Mouse (Mus musculus) cerebral cortex, adult 2 months (tissue): ENCODE results near the gene Wbp11.

Experiments
- WGBS: fragments of 180-500 bp; shearing (Covaris S2); methylation state at CpG from one replicate; pipeline ENCODE4 v1.1.7; 2018; 5-methylcytosine and 5-hydroxymethylcytosine counted together

Gene Wbp11

DNA sequence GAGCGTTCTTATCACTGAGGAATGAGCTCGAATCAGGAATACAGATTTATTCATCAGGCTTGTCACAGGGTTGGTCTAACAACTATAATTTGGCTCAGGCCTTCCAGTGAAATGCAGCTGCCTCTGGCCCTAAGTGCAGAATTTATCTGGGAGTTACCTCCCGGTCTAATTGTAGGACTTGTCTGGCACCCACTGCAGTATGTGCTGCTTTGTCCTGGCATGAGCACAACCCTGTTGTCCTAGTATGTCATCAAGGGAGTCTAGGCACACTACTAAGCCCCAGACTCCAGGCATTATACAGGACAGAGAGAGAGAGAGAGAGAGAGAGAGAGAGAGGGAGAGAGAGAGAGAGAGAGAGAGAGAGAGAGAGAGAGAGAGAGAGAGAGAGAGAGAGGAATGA lies 9.3 kb upstream of the Wbp11 start:
- WGBS = 73% methylated on average over 3 of the region's 3 CpGs

DNA sequence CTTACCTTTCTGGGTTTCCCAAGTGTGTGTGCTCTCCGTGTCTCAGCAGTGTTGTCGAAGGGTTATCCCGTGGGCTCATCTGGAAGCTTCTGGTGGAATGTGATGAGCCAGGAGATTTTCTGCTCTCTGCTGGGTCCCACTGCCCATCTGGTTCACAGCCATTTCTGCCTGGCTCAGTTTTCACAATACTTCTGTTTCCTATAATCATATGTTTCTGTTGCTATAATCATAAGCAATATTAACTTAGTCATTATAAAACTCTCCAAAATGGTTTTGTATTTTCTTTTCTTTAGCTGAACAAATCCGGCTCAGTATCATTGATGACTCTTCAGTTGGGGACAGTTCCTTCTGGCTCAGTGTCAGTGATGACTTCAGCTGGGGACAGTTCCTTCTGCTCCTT lies 7.3 kb upstream of the Wbp11 start, which contains the start of gene Smco3:
Gene Smco3 (minus strand): TSS at position 101 of the 400 bp plus-strand sequence.
- 42% methylated on average over 4 of the region's 4 CpGs for WGBS

DNA sequence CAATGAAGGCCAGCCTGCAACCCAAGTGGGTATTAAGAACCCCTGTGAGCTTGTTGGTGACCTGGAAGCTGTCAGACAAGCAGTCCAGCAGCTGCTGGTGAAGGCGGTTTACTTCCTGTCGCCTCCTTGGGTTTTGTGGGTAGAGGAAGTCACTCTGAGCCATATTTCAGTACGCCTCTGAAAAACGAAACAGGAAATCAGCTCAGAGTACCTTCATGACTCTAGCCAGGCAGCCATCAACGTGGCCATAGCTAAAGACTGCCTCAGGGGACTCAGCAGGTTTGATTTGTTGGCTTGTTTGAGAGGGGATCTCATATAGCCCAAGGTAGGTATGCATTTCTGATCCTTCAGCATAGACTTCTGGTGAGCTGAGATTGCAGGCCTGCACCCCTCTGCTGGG lies 3.7 kb upstream of the Wbp11 start:
- WGBS = 77% methylated on average over 5 of the region's 5 CpGs

DNA sequence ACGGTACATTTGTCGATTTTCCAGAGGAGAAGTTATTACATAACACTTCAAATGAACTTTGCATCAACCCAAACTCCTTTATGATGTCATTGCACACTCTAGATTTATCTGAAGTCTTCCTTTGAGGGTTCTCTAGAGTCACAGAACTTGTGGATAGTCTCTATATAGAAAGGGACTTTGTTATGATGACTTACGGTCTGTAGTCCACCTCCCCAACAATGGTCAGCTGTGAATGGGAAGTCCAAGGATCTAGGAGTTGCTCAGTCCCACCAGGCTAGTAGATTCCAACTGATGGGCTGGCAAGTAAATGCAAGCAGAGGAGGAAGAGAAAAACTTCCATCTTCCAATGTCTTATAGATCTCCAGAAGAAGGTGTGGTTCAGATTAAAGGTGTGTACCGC lies 648 bp upstream of the Wbp11 start:
- 30% methylated on average over 4 of the region's 4 CpGs for WGBS

DNA sequence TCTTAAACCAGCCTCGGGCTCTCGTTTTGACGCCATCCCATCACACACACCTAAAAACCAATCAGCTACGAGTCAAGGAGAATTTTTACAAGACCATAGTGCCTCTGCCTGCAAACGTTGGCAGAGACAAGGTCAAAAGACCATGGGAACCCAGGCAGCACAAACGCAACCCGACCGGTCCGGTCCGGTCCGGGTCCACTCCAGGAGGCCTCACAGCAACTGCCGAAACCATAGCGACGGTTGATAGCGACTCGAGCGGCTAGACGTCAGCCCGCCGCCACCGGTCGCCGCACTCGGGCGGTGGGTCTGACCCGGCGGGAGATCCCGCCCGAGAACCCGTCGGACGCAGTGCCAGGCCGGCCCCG lies 535 bp downstream of the Wbp11 start, which contains the start of gene BC049715:
Gene BC049715 (plus strand): TSS at position 111 of the 365 bp plus-strand sequence.
- WGBS = 0% methylated on average over 34 of the region's 34 CpGs

DNA sequence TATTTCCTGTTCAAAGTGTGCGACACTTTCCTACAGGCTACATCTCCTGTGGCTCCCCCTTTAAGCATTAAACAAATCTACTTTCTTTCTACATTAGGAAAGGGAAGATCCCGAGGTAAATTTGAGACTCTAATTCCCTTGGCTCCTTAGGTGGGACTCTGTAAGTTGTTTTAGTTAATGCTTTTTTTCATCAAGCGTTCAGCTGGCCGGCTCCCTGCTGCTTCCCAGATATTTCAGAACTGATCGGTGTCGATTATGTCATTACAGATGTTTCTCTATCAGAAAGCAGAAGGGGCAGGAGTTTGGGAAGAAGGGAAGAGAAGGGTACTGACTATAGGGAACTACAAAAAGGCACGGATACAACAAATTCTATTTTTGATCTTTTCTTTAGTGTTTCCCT lies 917 bp downstream of the Wbp11 start:
- WGBS = 11% methylated on average over 7 of the region's 7 CpGs

DNA sequence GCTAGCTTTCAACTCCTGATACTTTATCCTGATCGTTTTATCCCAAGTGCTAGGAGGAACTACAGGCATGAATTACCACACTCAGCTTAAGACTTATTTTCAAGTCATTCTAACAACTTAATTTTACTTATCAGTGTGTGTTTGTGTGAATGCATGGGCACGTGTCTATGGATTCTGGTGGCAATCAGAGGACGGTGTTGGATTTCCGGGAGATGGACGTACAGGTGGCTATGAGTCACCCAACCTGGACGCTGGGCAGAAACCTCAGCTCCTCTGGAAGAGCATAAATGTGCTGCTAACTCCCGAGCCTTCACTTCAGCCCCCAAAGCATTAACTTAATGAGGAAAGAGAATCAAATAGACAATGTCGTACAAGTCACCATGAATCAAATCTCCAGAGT lies 3.0 kb downstream of the Wbp11 start:
- WGBS = 84% methylated on average over 8 of the region's 8 CpGs

DNA sequence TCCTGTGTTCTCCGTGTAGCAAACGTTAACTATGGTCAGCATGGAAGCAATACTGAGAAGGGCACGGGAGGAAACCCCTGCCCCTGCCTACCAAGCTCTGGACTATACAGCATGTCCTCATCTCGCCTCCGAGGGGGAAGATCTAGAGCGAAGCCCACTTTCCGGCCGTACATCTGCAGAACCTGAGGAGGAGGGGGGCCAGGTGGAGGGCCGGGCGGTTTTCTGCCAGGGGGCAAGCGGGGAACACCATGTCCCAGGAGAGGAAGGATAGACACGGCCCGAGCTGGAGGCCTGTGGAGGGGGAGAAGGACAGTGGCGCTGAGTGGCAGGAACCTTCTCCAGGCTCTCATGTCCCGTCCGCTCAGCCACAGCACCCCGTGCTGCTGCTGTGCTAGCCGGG lies 6.9 kb downstream of the Wbp11 start:
- 92% methylated on average over 18 of the region's 18 CpGs for WGBS

DNA sequence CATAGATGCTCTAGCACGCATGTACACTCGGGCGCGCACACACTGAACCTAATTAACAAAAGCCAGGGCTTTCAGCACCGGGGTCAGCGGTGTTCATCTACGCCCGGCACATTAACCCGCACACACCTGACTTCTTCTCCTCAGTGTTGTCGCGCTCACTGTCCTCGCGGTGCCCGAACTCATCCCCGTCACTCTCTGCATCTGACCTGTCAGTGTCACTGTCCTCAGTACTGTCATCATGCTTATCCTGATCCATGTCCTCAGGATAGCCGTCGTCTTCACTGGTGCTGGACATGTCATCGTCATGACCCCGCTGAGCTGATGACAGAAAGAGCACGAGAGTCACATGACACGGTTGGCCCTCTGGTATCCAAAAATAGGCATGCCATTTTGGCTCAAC lies 7.7 kb downstream of the Wbp11 start:
- WGBS = 94% methylated on average over 21 of the region's 21 CpGs

DNA sequence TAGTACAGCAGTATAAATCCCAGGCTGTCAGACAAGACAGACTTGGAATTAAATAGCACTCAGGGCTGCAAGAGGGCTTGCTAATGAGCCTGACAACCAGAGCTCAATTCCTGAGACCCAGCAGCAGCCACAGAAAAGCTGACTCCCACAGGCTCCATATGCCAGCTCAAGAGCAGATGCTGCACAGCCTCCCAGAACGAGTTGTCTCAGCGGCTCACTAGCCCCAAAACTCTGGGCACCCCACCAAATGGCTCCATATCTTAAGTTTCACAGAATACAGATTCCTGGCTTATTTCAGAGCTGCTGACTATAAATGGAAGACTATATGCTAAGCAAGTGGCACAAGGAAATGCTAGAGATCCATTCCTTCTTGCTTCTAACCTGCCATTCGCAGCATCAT lies 10.5 kb downstream of the Wbp11 start:
- WGBS = 51% methylated on average over 3 of the region's 3 CpGs

DNA sequence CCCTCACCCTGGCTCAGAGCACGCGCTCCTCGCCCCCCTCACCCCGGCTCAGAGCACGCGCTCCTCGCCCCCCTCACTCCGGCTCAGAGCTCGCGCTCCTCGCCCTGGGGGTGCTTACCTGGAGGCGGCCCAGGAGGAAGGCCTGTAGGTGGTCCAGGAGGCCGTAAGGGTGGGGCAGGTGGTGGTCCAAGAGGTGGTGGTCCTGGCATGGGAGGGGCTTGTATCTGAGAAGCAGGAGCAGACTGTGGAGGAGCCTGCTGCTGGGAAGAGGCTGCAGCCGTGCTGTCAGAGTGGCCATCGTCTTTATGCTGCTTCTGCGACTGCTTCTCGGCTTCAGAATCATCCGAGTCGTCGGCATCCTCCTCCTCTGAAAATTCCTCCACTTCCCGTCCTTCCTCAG lies 11.2 kb downstream of the Wbp11 start:
- 59% methylated on average over 21 of the region's 21 CpGs for WGBS

DNA sequence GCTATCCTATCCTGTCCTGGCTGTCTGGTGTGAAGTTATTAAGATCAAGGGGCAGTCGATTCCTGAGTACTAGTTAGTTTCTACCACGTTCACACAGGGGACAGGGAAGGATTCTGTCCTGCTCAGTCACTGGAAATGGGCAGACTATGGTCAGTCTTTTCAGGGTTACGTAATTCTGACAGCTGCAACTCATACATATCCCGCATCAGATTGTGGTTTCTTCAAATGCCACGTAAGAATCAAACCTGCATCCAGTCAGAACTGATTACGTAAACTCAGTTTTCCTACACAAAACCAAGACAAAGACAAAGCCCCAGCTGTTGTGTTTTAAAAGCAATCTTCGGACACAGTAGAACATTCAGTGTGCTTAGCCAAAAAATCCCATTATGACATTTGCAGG lies 12.7 kb downstream of the Wbp11 start:
- 80% methylated on average over 7 of the region's 7 CpGs for WGBS

DNA sequence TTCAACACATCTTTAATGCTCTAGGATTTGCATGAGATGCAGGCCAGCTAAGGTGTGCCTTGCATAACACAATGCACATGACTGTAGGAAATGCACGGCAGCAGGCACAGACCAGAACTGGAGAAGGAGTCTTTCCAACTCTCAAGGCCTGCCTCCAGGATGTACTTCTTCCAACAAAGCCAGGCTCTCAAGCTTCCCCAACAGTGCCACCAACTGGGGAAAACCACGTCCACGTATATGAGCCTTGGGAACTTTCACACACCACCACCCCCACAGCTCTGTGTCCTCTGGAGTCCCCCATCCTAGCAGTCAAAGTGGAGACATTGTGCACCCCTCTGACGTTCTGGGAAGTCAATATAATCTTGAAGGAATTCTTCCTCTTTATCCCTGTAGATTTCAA lies 14.9 kb downstream of the Wbp11 start:
- 20% methylated on average over 4 of the region's 4 CpGs for whole genome bisulfite sequencing

DNA sequence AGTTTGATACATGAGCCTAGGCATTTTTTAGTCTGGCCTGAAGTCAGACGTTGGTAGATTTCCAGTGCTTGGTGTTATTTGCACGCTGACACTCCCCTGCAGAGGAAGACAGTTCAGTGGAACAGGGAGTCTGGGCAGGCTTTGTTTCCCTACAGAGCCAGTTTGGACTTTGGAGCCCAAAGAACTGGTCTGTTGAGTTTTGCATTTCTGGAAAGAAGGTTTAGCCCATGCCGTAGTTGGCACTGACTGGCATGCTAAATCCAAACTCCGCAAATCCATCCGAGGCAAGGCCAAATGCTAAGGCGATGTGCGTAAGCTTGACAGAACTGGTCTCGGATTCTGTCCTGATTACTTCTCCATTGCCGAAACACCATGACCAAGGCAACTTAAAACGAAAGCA lies 16.8 kb downstream of the Wbp11 start:
- WGBS = 72% methylated on average over 10 of the region's 10 CpGs

DNA sequence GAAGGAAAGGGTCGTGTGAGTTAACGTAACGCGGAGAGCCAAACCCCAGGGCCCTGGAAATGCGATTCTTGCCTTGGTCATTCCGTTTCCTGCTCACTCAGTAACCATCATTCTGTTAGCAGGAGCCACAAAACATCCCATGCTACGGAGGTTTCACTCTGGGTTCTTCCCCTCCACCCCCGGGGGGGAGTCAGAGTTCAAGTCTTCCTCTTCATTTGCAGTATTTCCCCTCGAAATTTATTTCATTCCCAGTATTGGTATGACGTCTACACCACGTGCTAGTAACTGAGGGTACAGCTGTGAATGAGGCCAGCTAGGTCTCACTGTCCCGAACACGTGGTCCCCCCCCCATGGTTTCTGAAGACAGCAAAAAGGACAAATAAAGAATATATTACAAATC lies 18.4 kb downstream of the Wbp11 start:
- WGBS = 76% methylated on average over 13 of the region's 13 CpGs

DNA sequence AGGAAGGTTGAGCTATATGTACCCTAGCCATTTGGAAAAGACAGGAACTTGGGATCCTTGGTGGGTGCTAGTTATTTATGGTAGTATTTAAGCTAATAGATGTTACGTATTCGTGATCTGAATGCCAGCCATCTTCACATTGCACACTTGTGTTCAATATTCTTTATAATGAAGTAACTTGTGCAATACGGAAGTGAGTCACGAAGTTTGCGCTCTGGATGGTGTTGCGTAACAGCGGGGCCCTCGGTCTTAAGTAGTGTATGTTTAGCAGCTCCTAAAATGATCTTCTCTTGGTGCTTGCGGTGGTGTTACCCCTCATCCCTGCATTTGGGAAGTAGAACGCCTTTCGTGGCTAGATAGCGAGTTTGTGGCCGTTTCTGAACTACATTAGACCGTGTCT lies 19.0 kb downstream of the Wbp11 start:
- whole genome bisulfite sequencing = 15% methylated on average over 14 of the region's 14 CpGs

DNA sequence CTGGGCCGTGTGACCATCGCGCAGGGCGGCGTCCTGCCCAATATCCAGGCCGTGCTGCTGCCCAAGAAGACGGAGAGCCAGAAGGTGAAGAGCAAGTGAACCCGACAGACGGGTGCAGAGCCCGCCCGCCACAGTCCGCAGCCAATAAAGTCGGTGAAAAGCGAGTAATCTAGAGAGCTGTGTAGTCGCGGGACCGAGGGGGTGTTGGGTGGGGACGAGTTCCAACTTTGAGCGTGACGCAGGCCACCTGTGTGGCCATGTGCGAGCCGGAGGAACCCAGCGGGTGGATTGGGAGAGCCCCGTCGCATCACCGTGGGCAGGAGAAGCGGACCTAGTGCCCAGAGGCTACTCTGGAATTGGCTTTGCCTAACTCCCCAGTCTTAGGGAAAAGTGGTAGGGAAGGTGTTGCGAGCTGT lies 19.4 kb downstream of the Wbp11 start:
- WGBS = under 1% methylated on average over 28 of the region's 28 CpGs

DNA sequence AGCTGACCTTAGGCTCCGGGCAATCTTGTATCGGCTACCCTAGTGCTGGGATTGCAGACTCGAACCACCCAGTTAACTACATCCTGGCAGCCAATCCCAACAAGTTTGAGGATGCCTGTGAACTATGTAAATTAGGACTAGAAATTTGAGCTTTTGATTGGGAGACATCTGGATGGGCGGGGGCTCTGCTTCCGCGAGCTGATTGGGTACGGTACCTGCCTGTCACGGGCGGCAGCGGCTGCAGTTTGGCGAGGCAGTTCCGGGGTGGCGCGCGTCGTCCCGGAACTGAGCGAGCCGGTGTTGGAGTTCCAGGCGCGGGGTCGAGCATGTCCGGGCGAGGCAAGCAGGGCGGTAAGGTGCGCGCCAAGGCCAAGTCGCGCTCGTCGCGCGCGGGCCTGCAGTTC lies 20.0 kb downstream of the Wbp11 start, which contains the start of gene H2afj:
Gene H2afj (plus strand): TSS at position 231 of the 404 bp plus-strand sequence.
- under 1% methylated on average over 34 of the region's 34 CpGs for WGBS

DNA sequence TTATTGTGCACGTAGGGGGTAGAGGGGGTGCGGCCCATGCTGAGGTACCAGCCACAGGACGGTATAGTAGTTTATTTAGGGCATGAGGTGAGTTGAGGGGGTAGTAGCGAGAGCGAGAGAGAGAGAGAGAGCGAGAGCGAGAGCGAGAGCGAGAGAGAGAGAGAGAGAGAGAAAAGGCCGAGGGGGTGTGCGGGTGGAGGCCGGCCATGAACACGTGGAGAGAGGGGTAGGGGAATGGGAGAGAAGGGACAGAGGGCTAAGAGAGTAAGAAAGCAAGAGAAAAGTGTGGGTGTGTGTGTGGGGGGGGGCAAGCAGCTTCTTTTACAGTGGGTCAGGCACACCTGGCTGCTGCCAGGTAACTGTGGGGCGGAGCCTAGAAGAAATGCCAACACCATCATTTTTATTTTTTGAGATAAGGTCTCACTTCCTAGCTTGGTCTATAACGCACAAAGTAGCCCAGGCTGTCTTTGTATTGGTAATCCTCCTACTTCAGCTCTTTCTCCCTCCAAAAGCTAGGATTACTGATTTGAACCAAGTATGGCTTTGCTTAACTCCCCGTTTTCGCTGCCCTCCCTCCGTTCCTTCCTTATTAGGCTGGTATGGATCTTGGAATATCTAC lies 20.5 kb downstream of the Wbp11 start:
- 40% methylated on average over 18 of the region's 18 CpGs for WGBS

DNA sequence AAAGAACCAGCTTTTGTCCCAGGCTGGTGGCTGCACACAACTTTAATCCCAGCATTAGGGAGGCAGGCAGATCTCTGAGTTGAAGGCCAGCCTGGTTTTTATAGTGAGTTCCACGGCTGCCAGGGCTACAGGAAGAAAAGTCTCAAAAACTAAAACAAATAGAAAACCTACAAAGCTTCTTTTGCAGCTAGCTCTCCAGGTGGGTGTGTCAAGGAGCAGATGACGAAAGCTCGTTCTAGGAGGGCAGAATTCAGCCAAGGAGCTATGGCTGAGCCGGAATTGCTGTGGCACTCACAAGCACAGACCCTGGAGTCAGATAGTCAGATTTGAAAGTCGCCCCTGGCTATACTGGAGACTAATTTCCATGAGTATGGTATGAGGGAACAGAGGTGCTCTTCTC lies 21.2 kb downstream of the Wbp11 start:
- WGBS = 76% methylated on average over 5 of the region's 5 CpGs

DNA sequence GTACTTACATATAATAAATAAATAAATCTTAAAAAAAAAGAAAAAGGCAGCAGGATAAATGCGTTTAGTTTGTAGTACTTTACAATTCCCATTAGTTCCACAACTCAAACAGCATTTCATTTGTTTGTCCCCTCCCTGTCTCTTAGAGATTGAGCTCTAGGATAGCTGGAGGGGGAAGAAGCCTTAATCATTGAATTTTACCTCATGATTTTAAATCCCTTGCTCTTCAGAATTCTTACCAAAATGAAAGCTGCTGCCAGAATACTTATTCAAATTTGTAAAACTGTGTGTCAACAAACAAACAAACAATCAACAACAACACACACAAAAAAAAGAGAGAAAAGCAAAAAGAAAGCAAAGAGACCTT lies 22.6 kb downstream of the Wbp11 start:
- 60% methylated on average over 1 of the region's 1 CpGs for WGBS

DNA sequence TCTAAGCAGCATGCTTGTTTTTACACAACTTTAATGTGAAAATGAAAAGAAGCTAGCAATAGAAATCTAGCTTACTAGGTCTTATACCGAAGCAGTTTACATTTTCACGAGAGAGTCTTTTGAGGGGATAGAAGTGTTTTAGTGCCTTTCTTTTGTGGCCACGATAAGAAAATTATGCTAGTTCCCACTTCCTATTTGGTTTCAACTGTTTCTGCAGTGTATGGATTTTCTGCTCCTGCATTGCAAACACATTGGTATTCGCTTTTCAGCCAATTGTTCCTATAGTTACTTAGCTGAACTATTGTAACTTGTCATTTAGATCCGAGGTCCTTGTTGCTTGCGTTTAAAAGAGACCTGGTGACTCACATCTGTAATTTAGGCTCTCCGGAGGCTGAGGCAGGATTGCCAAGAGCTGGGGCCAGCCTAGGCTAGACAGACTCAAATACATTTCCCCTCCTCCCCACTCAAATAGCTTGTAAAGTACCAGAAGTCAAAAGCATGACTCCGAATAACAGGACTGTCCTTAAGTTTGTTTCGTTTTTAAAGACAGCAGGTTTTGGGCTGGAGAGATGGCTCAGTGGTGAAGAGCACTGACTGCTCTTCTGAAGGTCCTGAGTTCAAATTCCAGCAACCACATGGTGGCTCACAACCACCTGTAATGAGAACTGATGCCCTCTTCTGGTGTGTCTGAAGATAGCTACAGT lies 23.2 kb downstream of the Wbp11 start:
- WGBS = 16% methylated on average over 9 of the region's 9 CpGs

DNA sequence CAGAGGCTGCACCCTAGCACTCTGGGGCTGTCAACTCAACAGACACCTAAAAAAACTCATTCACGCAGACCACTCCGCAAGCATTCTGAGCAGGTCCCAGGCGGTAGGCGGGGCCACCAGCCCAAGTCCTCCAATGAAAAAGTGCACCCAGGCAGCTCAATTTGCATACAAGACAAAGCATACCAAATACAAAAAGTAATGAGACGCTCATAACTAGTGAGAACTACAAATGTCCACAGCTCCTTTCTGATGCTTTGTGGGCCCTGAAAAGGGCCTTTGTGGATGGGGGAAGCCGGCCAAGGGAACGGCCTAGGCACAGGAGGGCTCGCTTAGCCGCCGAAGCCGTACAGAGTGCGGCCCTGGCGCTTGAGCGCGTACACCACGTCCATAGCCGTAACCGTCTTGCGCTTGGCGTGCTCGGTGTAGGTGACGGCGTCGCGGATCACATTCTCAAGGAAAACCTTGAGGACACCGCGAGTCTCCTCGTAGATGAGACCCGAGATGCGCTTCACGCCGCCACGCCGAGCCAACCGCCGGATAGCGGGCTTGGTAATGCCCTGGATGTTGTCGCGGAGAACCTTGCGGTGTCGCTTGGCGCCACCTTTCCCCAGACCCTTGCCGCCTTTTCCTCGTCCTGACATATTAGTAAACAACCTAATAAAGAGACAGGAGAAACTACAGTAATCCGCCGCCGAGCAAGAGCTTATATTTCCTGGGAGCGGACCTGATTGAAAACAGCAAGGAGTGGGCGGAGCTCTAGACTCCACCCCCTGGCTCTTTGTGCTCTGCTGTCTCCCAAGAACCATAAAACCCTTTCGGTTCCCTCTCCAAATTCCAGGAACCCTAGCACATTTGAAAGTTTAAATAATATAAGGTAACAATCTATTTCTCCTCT lies 24.0 kb downstream of the Wbp11 start, which contains the start of gene Hist4h4:
Gene Hist4h4 (minus strand): TSS at position 677 of the 895 bp plus-strand sequence.
- under 1% methylated on average over 50 of the region's 50 CpGs for WGBS
